Mouse (Mus musculus): ENCODE measurements at regions not wholly inside any gene's neighbourhood (a gene's known extent, or its start where the extent isn't known, plus 50 kb on each side); places are given as distances from the start of the nearest gene placed in this dataset.

DNA sequence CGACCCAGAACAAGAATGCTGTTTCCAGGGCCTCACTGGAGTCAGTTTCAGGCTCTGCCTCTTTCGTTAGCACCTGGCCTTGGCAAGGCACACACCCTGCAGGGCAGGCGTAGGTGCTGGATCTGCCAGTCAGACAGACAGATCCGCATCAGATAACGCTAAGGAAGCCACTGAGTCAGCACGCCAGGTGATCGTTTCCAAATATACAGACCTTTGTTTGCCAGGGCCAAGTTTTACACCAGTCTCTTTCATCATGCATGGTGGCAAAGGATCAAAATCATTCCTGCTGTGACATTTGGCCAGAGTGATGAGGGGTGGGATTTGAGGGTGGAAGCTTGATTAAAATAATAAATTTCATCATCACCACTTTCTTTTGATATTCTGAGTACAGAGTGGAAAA lies 411.0 kb downstream of the Ofcc1 start:
- Histone ChIP-seq H3K27me3 (ENCODE audit: insufficient read depth, low read length) (no peaks in the 10 kb centered on the region), H3K27ac (ENCODE audit: low read depth) (no peak overlapping the region), H3K4me1 (ENCODE audit: insufficient read depth) (no peaks in the 10 kb centered on the region), H3K4me2 (no peak overlapping the region), H3K9me3 (ENCODE audit: low read depth, low read length) (no peaks in the 10 kb centered on the region), H3K9ac (no peak overlapping the region), H3K4me3 (ENCODE audit: low read depth, low read length) (no peak overlapping the region), H3K36me3 (ENCODE audit: insufficient read depth) (no peaks in the 10 kb centered on the region)
- TF ChIP-seq CTCF (IDR thresholded peaks at IDR 0.05; ENCODE audit: low read depth), result no peak
- no peak for DNase-seq
- ATAC-seq (ENCODE audit: insufficient read depth), result no peak
- 56% methylated on average over 7 of the region's 7 CpGs for WGBS

DNA sequence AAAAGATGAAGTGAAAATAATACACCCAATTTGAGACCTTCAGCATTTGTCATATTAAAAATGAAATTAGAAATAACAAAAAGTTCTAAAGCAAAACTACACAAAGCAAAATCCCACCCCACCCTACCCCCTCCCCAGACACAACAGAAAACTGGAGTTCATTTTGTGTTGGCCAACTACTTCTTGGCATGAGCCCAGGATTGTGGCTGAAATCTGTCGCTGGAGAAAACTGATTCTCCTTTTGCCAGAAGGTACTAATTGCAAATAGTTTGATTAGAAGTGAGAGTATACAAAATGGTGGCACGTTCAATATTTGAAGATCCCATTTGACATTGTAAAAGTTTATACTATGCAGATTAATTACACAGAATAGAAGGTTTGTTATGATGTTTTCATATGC lies 426.0 kb downstream of the Ofcc1 start:
- Histone ChIP-seq H3K9me3 (ENCODE audit: low read depth, low read length) (no peaks in the 10 kb centered on the region), H3K27ac (ENCODE audit: low read depth) (no peak overlapping the region), H3K4me2 (no peak overlapping the region), H3K4me3 (ENCODE audit: low read depth, low read length) (no peak overlapping the region), H3K27me3 (ENCODE audit: insufficient read depth, low read length) (no peaks in the 10 kb centered on the region), H3K9ac (no peak overlapping the region), H3K36me3 (ENCODE audit: insufficient read depth) (no peaks in the 10 kb centered on the region), H3K4me1 (ENCODE audit: insufficient read depth) (no peaks in the 10 kb centered on the region)
- 52% methylated on average over 2 of the region's 2 CpGs for WGBS
- DNase-seq, result no peak
- no peak for TF ChIP-seq CTCF (IDR thresholded peaks at IDR 0.05; ENCODE audit: low read depth)
- no peak for ATAC-seq (ENCODE audit: insufficient read depth)

DNA sequence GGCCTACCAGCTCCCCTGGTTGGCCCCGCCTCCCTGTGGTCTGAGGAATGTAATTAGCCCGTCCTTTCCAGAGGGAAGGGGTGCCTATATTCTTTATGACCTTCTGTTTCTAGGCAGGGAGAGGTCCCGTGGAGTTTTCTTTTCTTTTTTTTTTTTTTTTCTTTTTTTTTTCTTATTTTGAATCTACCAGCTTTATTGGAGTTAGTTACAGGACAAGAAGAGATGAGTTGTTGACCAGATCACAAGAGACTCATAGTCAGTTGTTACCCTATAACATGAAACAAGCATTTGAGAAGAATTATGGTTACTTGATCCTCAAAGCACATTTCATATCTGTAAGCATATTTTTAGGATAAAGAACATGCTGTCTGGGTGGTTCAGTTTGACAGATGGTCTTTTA lies 429.8 kb downstream of the Ofcc1 start:
- Histone ChIP-seq H3K4me2 (no peak overlapping the region), H3K9me3 (ENCODE audit: low read depth, low read length) (no peaks in the 10 kb centered on the region), H3K27me3 (ENCODE audit: insufficient read depth, low read length) (no peaks in the 10 kb centered on the region), H3K27ac (ENCODE audit: low read depth) (no peak overlapping the region), H3K4me3 (ENCODE audit: low read depth, low read length) (no peak overlapping the region), H3K4me1 (ENCODE audit: insufficient read depth) (no peaks in the 10 kb centered on the region), H3K9ac (no peak overlapping the region), H3K36me3 (ENCODE audit: insufficient read depth) (no peaks in the 10 kb centered on the region)
- 57% methylated on average over 3 of the region's 3 CpGs for WGBS
- no peak for DNase-seq
- no peak for TF ChIP-seq CTCF (IDR thresholded peaks at IDR 0.05; ENCODE audit: low read depth)
- no peak for ATAC-seq (ENCODE audit: insufficient read depth)

DNA sequence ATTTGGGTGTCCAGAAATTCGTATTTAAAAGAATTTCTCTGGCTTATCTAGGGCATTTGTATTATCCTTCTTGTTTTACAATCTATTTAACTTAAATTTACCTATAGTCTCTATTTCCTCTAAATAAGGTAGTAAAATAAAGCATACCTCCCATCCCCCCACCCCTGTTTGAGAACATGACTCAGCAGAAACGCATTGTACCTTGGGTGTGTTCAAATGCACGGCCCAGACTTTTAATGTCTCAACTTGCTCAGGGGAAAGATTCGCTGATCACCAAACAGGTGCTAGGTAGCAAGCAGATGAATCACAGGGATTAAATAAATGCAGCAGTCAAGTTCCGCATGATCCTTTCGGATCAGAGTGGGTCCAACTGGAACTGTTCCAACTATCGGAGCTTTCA lies 432.7 kb downstream of the Ofcc1 start:
- Histone ChIP-seq H3K9ac (no peak overlapping the region), H3K36me3 (ENCODE audit: insufficient read depth) (no peaks in the 10 kb centered on the region), H3K4me1 (ENCODE audit: insufficient read depth) (no peaks in the 10 kb centered on the region), H3K4me3 (ENCODE audit: low read depth, low read length) (no peak overlapping the region), H3K27me3 (ENCODE audit: insufficient read depth, low read length) (no peaks in the 10 kb centered on the region), H3K9me3 (ENCODE audit: low read depth, low read length) (no peaks in the 10 kb centered on the region), H3K4me2 (no peak overlapping the region), H3K27ac (ENCODE audit: low read depth) (no peak overlapping the region)
- WGBS, result 73% methylated on average over 7 of the region's 7 CpGs
- ATAC-seq (ENCODE audit: insufficient read depth), result no peak
- TF ChIP-seq CTCF (IDR thresholded peaks at IDR 0.05; ENCODE audit: low read depth), result no peak
- DNase-seq, result no peak

DNA sequence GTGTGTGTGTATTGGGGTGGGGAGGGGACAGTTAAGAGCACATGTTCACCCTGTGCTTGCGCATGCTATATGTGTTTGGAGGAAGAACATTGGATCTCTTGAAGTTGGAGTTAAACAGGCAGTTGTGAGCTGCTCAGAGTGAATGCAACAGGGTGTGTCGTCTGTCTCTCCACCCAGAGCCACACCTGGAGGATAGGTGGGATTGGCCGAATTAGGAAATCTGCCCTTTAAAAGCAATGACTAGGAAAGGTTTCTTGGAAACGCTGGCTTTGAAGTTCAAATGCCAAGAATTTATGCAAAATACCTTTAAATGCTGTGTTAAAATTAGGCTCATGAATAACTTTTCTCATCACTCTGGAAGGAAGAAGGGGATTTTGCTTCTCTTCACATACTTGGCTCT lies 436.9 kb downstream of the Ofcc1 start:
- no peaks in the 10 kb centered on the region for H3K27me3 ChIP-seq (ENCODE audit: insufficient read depth, low read length)
- H3K36me3 ChIP-seq (ENCODE audit: insufficient read depth), result no peaks in the 10 kb centered on the region
- ATAC-seq (ENCODE audit: insufficient read depth) (no peak), DNase-seq (no peak)
- H3K4me1 ChIP-seq (ENCODE audit: insufficient read depth), result no peaks in the 10 kb centered on the region
- no peak overlapping the region for H3K4me3 ChIP-seq (ENCODE audit: low read depth, low read length)
- WGBS, result 83% methylated on average over 4 of the region's 4 CpGs
- H3K27ac ChIP-seq (ENCODE audit: low read depth), result no peak overlapping the region
- TF ChIP-seq CTCF (IDR thresholded peaks at IDR 0.05; ENCODE audit: low read depth), result no peak
- no peaks in the 10 kb centered on the region for H3K9me3 ChIP-seq (ENCODE audit: low read depth, low read length)
- no peak overlapping the region for H3K4me2 ChIP-seq
- H3K9ac ChIP-seq, result no peak overlapping the region

DNA sequence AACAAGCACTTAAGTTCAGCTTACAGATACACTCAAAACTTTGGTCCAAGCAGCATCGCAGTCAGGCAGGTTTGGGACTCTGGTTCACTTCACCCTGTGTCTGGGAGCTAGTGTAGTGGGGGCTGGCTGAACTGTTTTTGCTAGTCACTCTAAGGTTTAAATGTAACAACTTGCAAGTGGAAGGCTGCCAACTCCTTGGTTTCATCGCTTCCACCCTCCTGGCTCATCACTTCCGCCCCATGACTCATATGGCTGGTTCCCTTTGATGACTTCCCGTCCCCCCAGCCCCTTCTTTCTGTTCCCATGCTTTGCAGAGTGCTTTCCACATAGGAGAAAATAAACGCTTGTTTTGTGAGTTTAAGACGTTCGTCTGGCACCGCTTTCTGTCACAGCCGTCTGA lies 438.1 kb downstream of the Ofcc1 start:
- ATAC-seq (ENCODE audit: insufficient read depth) (peak; percentile 41; the same call in 1 of the 2 replicates), DNase-seq (peak; percentile 75)
- Histone ChIP-seq H3K27me3 (ENCODE audit: insufficient read depth, low read length) (no peaks in the 10 kb centered on the region), H3K27ac (ENCODE audit: low read depth) (no peak overlapping the region), H3K4me1 (ENCODE audit: insufficient read depth) (no peaks in the 10 kb centered on the region), H3K4me3 (ENCODE audit: low read depth, low read length) (no peak overlapping the region), H3K9me3 (ENCODE audit: low read depth, low read length) (no peaks in the 10 kb centered on the region), H3K36me3 (ENCODE audit: insufficient read depth) (no peaks in the 10 kb centered on the region), H3K9ac (no peak overlapping the region), H3K4me2 (peak overlapping the region; percentile 26; the same call in 1 of the 2 replicates)
- WGBS, result 43% methylated on average over 9 of the region's 9 CpGs
- TF ChIP-seq CTCF (IDR thresholded peaks at IDR 0.05; ENCODE audit: low read depth), result no peak

DNA sequence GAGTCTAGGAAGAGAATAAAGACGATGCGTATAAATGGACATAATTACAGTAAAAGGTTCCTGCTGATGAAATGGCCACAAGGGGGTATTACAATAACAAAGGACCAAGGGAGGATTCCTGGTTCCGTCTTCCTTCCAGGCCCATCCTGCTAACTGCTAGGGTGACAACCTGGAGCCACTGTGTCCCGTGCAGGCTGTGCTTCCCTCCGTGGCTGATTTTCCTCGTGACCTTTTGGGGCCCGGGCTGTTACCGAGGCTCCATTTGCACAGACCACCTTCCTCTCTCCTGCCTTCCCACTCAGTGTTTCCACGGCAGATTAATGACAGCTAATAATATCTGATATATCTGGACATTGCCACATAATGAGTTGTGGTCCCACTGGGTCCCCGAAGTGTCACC lies 453.5 kb downstream of the Ofcc1 start:
- Histone ChIP-seq H3K4me3 (ENCODE audit: low read depth, low read length) (no peak overlapping the region), H3K27me3 (ENCODE audit: insufficient read depth, low read length) (no peaks in the 10 kb centered on the region), H3K9me3 (ENCODE audit: low read depth, low read length) (no peaks in the 10 kb centered on the region), H3K36me3 (ENCODE audit: insufficient read depth) (no peaks in the 10 kb centered on the region), H3K27ac (ENCODE audit: low read depth) (no peak overlapping the region), H3K4me2 (no peak overlapping the region), H3K4me1 (ENCODE audit: insufficient read depth) (no peaks in the 10 kb centered on the region), H3K9ac (no peak overlapping the region)
- WGBS, result 58% methylated on average over 10 of the region's 10 CpGs
- ATAC-seq (ENCODE audit: insufficient read depth) (no peak), DNase-seq (peak; percentile 22)
- TF ChIP-seq CTCF (IDR thresholded peaks at IDR 0.05; ENCODE audit: low read depth), result peak; percentile 41

DNA sequence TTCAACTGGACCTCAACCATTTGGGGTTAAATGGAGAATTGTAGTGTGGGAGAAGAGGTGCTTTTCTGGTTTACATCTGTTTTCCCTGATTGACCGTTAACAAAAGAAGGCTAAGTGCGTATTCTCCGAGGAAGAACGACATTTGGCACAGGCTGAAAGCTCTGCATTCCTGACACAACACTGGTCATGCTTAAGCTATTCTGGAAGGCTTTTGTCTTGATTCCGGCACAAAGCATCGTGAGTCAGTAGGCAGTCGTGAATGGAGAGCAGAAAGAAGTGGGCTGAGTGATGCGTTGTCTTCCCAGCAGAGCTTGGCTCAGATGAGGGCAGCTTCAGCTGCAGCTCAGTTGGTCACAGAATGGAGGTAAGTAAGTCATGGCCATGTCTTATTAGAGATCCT lies 457.0 kb downstream of the Ofcc1 start:
- no peaks in the 10 kb centered on the region for H3K4me1 ChIP-seq (ENCODE audit: insufficient read depth)
- no peak for TF ChIP-seq CTCF (IDR thresholded peaks at IDR 0.05; ENCODE audit: low read depth)
- no peaks in the 10 kb centered on the region for H3K9me3 ChIP-seq (ENCODE audit: low read depth, low read length)
- H3K9ac ChIP-seq, result no peak overlapping the region
- H3K36me3 ChIP-seq (ENCODE audit: insufficient read depth), result no peaks in the 10 kb centered on the region
- WGBS, result 77% methylated on average over 8 of the region's 8 CpGs
- no peaks in the 10 kb centered on the region for H3K27me3 ChIP-seq (ENCODE audit: insufficient read depth, low read length)
- H3K27ac ChIP-seq (ENCODE audit: low read depth), result no peak overlapping the region
- H3K4me2 ChIP-seq, result no peak overlapping the region
- no peak overlapping the region for H3K4me3 ChIP-seq (ENCODE audit: low read depth, low read length)
- DNase-seq (no peak), ATAC-seq (ENCODE audit: insufficient read depth) (no peak)

Data from lung, embryonic 14.5 days (tissue).